Mouse (Mus musculus) left cerebral cortex, adult 2 months (tissue): ENCODE results near the gene Hoxb1. TPM values are rescaled to one million over a fixed set of nuclear protein-coding genes. Genes with fewer than 3 reads are reported as not detected.

ENCODE experiments used
- DNase-seq, 2 experiments: peaks; one replicate each; pipeline ENCODE4 v3.0.0; 2021 to 2022; ENCODE audit warnings: low spot score in 2 of 2, mixed read lengths in 1 of 2; ENCODE audit errors: extremely low spot score in 1 of 2
- H3K27ac ChIP-seq: fragments of 200-600 bp; 2 replicates; pipeline ENCODE4 v1.8.1; 2022
- H3K4me3 ChIP-seq: fragments of 200-600 bp; 2 replicates; pipeline ENCODE4 v1.8.1; 2022
- CTCF ChIP-seq: fragments of 200-600 bp; IDR thresholded peaks from 2 replicates; pipeline ENCODE4 v1.8.1; 2022; ENCODE audit warnings: antibody characterized with exemption, mild to moderate bottlenecking, moderate library complexity
- intact Hi-C: fragments of 180-260 bp; cut with DNase I; formaldehyde crosslinking; loops from one replicate; pipeline ENCODE4 v1.15.1; 2025
- total RNA-seq, 2 experiments: library from RNA; stranded (reverse); gene quantifications; 2 replicates each; pipeline ENCODE4 v1.2.3; 2021

Hoxb1 gene
- total RNA-seq, 2 experiments from 2014 or later: not detected

GRCm38 (mm10) chr11:96353939-96354338 lies 11.6 kb upstream of the Hoxb1 start:
- TF ChIP-seq CTCF: no peak
- Histone ChIP-seq H3K4me3 (no peak overlapping the region), H3K27ac (no peak overlapping the region)
- intact Hi-C loops: loop anchor here (5.0 kb wide), 2 partner anchors 37 to 342 kb away; partner anchors contain the start of gene Hoxb4
- no peak for DNase-seq

- no peak overlapping the region for H3K4me3 ChIP-seq
- H3K27ac ChIP-seq: no peak overlapping the region
- intact Hi-C loops: loop anchor here (5.0 kb wide), 2 partner anchors 37 to 342 kb away; partner anchors contain the start of gene Hoxb4
- no peak for DNase-seq
- no peak for TF ChIP-seq CTCF
Observed at GRCm38 (mm10) chr11:96354376-96354775, 11.2 kb upstream of the Hoxb1 start.

GRCm38 (mm10) chr11:96354801-96355311 lies 10.7 kb upstream of the Hoxb1 start:
- TF ChIP-seq CTCF: no peak
- DNase-seq: no peak
- intact Hi-C loops: loop anchor here (5.0 kb wide), 2 partner anchors 38 to 343 kb away; partner anchors contain the start of gene Hoxb4
- H3K4me3 ChIP-seq: no peak overlapping the region
- H3K27ac ChIP-seq: no peak overlapping the region

GRCm38 (mm10) chr11:96363807-96364206 lies 1.7 kb upstream of the Hoxb1 start:
- intact Hi-C loops: no loop called here
- DNase-seq: no peak
- no peak for TF ChIP-seq CTCF
- Histone ChIP-seq H3K27ac (no peak overlapping the region), H3K4me3 (no peak overlapping the region)

GRCm38 (mm10) chr11:96366092-96367041 lies 815 bp downstream of the Hoxb1 start:
- no peak for DNase-seq
- intact Hi-C loops: no loop called here
- no peak overlapping the region for H3K4me3 ChIP-seq
- TF ChIP-seq CTCF: no peak
- no peak overlapping the region for H3K27ac ChIP-seq

- no peak for TF ChIP-seq CTCF
- no peak overlapping the region for H3K4me3 ChIP-seq
- intact Hi-C loops: no loop called here
- H3K27ac ChIP-seq: no peak overlapping the region
- no peak for DNase-seq
Observed at GRCm38 (mm10) chr11:96367141-96367540, 1.6 kb downstream of the Hoxb1 start.

DNA sequence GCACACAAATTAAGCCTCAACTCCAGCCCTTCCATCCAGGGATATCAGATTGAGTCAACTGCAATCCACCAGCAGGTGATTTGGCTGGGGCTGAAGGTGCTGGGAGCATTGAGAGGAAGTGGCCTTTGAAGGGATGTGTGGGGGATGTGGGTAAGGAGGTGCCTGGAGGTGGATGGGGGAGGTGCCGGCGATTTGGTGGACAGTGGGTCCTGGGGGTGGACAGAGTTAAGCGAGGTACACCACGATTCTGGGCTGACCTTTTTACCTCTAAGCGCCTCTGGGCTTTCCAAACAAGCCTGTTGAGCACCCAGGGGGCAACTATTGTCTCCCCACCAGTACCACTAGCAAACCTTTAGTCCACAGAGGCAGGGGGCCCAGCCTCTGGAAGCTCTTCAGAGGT lies 3.1 kb downstream of the Hoxb1 start:
- TF ChIP-seq CTCF: no peak
- intact Hi-C loops: no loop called here
- Histone ChIP-seq H3K4me3 (no peak overlapping the region), H3K27ac (no peak overlapping the region)
- no peak for DNase-seq

DNA sequence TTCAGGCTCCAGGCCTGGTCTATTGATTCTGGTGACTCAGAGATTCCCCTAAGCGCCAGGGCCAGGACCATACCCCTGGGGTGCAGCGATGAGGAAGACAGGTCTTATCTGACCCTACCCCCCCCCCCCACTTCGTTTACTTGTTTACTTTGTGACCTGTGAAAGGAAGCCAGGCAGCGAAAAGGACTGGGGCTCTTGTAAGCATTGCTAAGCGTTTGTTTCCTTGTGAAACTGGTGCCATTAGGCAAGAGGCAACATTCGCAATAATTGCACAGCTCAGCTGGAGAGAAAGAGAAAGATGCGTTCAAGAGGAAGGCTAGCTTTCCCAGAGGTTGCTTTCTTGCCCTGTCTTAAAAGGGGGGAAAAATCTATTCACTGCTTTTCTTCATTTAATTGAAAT lies 3.6 kb downstream of the Hoxb1 start:
- Histone ChIP-seq H3K27ac (no peak overlapping the region), H3K4me3 (no peak overlapping the region)
- TF ChIP-seq CTCF: no peak
- intact Hi-C loops: no loop called here
- DNase-seq: no peak

DNA sequence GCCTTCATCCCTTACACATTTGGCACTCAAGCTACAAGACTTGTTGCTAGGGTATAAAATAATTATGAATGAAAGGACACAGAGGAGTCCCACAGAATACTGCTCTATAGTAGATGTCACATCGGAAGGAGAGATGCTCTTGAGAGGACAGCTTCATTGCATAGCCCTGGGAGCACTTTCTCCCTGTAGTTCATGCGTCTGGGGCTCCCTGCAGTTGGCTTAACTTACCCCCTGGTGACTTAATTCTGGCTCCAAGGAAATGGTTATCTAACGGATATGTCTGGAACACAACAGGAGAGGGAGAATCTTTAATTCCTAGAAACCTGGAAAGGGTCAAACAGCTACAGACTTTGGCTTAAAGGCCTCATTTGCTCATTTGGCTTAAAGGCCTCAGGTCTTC lies 6.2 kb downstream of the Hoxb1 start:
- no peak for DNase-seq
- intact Hi-C loops: no loop called here
- TF ChIP-seq CTCF: no peak
- Histone ChIP-seq H3K27ac (no peak overlapping the region), H3K4me3 (no peak overlapping the region)

DNA sequence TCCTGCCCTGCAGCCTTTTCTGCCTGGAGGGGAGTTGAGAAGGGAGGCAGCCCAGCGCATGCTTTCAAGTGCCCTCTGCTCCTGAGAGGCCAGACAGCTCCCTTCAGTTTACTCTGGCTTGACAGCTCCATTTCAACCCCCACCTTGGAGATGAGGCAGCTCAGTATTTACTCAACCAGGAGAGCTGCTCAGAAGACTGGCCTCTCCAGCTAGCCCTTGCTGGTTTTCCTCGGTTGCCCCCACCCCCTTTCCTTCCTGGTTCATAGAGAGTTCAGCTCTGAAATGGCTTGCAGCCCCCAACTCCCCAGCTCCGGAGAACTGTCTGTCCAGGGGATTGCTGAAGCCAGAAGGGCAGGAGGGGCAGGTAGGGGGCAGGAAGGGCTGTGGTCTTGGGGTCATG lies 7.0 kb downstream of the Hoxb1 start:
- intact Hi-C loops: no loop called here
- H3K27ac ChIP-seq: no peak overlapping the region
- no peak for TF ChIP-seq CTCF

GRCm38 (mm10) chr11:96374810-96375209 lies 9.3 kb downstream of the Hoxb1 start:
- no peak for DNase-seq
- intact Hi-C loops: no loop called here
- no peak overlapping the region for H3K4me3 ChIP-seq
- H3K27ac ChIP-seq: no peak overlapping the region
- TF ChIP-seq CTCF: no peak

More for the DNA sequence above, 7.0 kb downstream of the Hoxb1 start:
- no peak for DNase-seq
- no peak overlapping the region for H3K4me3 ChIP-seq

- no peak for TF ChIP-seq CTCF
Observed at GRCm38 (mm10) chr11:96383381-96383780, 17.8 kb downstream of the Hoxb1 start.

More at GRCm38 (mm10) chr11:96383381-96383780, 17.8 kb downstream of the Hoxb1 start:
- DNase-seq: no peak
- intact Hi-C loops: no loop called here
- Histone ChIP-seq H3K27ac (no peak overlapping the region), H3K4me3 (no peak overlapping the region)
